Mouse (Mus musculus) activated CD4-positive, CD25-positive, alpha-beta regulatory T cell, adult 4 months (primary cell): ENCODE results near the gene Pwwp2b. TPM values are rescaled to one million over a fixed set of nuclear protein-coding genes. Genes with fewer than 3 reads are reported as not detected.
A peak's percentile ranks its signal among the peaks of the same experiment; 100 is the strongest.

ENCODE experiments used
- ATAC-seq: one replicate; pipeline ENCODE4 v1.8.0; 2017
- polyA plus RNA-seq, 2 experiments: library from polyadenylated mRNA; unstranded; fragments of 100-300 nt; shearing (Covaris generic); gene quantifications; one replicate each; pipeline ENCODE4 v1.2.1; 2017

Gene Pwwp2b
- polyA plus RNA-seq, 2 experiments from 2014 or later: 2.3 to 2.9 TPM

- no peak for ATAC-seq
Measured at GRCm38 (mm10) chr7:139302314-139302713, 54.0 kb downstream of the Pwwp2b start.

- peak; percentile 81 for ATAC-seq
Measured at GRCm38 (mm10) chr7:139303280-139304011, 55.2 kb downstream of the Pwwp2b start.

GRCm38 (mm10) chr7:139304322-139304721, 56.0 kb downstream of the Pwwp2b start:
- no peak for ATAC-seq

GRCm38 (mm10) chr7:139307056-139307455, 58.8 kb downstream of the Pwwp2b start:
- no peak for ATAC-seq

- ATAC-seq: no peak
Measured at GRCm38 (mm10) chr7:139308140-139308895, 60.0 kb downstream of the Pwwp2b start.

- ATAC-seq: no peak
Measured at GRCm38 (mm10) chr7:139309106-139309505, 60.8 kb downstream of the Pwwp2b start.

GRCm38 (mm10) chr7:139310487-139310951, 62.2 kb downstream of the Pwwp2b start:
- ATAC-seq: no peak

GRCm38 (mm10) chr7:139312686-139313085, 64.4 kb downstream of the Pwwp2b start:
- no peak for ATAC-seq

GRCm38 (mm10) chr7:139313413-139313812, 65.1 kb downstream of the Pwwp2b start:
- ATAC-seq: no peak

- no peak for ATAC-seq
Measured at GRCm38 (mm10) chr7:139314716-139315115, 66.4 kb downstream of the Pwwp2b start.

GRCm38 (mm10) chr7:139319006-139319411, 70.7 kb downstream of the Pwwp2b start:
- ATAC-seq: no peak

Other genes with a start within 250 kb of the Pwwp2b start
- not detected for gene Dpysl4, start 162.5 kb upstream of the Pwwp2b start, polyA plus RNA-seq
- gene Lrrc27, start 35.5 kb upstream of the Pwwp2b start, polyA plus RNA-seq: 1 to 10 TPM; 1.2 to 1.8 TPM
- gene Stk32c, start 35.2 kb upstream of the Pwwp2b start, polyA plus RNA-seq: under 1 TPM; 0.42 to 0.46 TPM
- gene Inpp5a, start 140.6 kb downstream of the Pwwp2b start, polyA plus RNA-seq: 1 to 10 TPM; 4.8 to 6.5 TPM